Mouse (Mus musculus) limb, embryonic 15.5 days (tissue): ENCODE data around the gene Ptov1. TPM values are rescaled to one million over a fixed set of nuclear protein-coding genes. Genes with fewer than 3 reads are reported as not detected.

Experiments used
- ATAC-seq: fragments of 200-750 bp; cut with Nextera tagmentation; 2 replicates; pipeline ENCODE4 v1.8.0; 2017; ENCODE audit warnings: low read depth, moderate TSS enrichment; ENCODE audit not compliant: insufficient number of reproducible peaks, low FRiP score, low TSS enrichment
- H3K27ac ChIP-seq: fragments of 300-500 bp; sonication (generic); 2 replicates; pipeline ENCODE4 v1.5.1; 2015; ENCODE audit warnings: moderate library complexity, mild to moderate bottlenecking, inconsistent platforms
- H3K27me3 ChIP-seq: fragments of 300-500 bp; sonication (generic); 2 replicates; pipeline ENCODE4 v1.6.1; 2015; ENCODE audit warnings: inconsistent platforms
- H3K36me3 ChIP-seq: fragments of 300-500 bp; sonication (generic); 2 replicates; pipeline ENCODE4 v1.6.1; 2015; ENCODE audit warnings: inconsistent platforms
- H3K4me1 ChIP-seq: fragments of 300-500 bp; sonication (generic); 2 replicates; pipeline ENCODE4 v1.6.1; 2015; ENCODE audit warnings: inconsistent platforms
- H3K4me2 ChIP-seq: fragments of 300-500 bp; sonication (generic); 2 replicates; pipeline ENCODE4 v1.6.1; 2015; ENCODE audit warnings: mild to moderate bottlenecking, inconsistent platforms
- H3K4me3 ChIP-seq: fragments of 300-500 bp; sonication (generic); 2 replicates; pipeline ENCODE4 v1.5.1; 2015; ENCODE audit warnings: mild to moderate bottlenecking, inconsistent platforms
- H3K9ac ChIP-seq: fragments of 300-500 bp; sonication (generic); 2 replicates; pipeline ENCODE4 v1.6.1; 2015; ENCODE audit warnings: inconsistent platforms
- H3K9me3 ChIP-seq: fragments of 300-500 bp; sonication (generic); 2 replicates; pipeline ENCODE4 v1.6.1; 2016; ENCODE audit warnings: inconsistent platforms
- WGBS: fragments of 180-500 bp; shearing (Covaris S2); methylation state at CpG from one replicate; pipeline ENCODE4 v1.1.7; 2015; 5-methylcytosine and 5-hydroxymethylcytosine counted together
- microRNA counts: library from miRNA; unstranded; fragments of <30 nt; microRNA quantifications from one replicate; lab custom pipeline; 2016
- microRNA-seq: library from miRNA; unstranded; fragments of <30 nt; microRNA quantifications from one replicate; pipeline ENCODE4, GENCODE M21; 2016
- polyA plus RNA-seq: library from polyadenylated mRNA; unstranded; fragments of >200 nt; fragmentation: Nextera tagmentation; extraction: Ambion mirVana; gene quantifications from 2 replicates; pipeline ENCODE4 v1.2.1, GENCODE M21; 2015

Ptov1 gene
- polyA plus RNA-seq, 1 experiment from 2014 or later = 373 TPM

DNA sequence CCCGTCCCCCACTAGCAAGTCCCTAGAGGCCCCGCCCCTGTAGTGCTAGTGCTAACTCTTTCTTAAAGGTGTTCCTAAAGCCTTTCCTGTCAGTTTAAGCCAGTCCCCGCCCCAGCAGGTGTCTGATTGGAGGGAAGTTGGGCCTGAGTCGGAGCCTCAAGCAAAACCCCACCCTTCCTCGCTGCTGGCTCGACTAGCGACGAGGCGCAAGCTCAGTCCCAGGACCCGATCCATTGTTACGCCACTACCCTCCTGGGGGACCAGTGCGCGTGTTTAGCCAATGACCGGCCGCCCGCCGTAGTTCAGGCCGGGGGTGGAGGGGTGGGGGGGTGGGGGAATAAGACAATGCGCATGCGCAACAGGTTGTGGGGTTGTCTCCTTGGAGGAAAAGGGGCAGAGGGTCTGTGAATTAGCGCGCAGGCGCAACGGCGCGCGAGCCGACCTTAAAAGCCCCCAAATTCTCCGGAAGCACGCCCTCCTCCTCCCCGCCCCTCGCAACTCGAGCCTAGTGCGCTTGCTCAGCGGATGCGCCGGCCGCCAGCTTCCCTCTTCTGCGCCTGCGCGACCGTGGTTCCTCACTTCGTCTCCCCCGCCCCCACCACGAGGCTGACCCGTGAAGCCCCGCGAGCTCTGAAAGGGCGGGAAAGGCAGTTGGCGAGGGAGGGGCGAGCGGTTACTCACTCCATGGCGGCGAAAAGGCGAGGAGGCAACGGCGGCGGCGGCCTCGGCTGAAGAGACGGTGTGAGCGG is 53.7 kb downstream of the Ptov1 start, which contains the start of the genes Nup62 and Il4i1:
Gene Nup62, plus strand, starts transcription at position 368 of the 749 bp plus-strand sequence.
Gene Il4i1, plus strand, starts transcription at position 667 of the 749 bp plus-strand sequence.
- Histone ChIP-seq H3K4me3 (peak within 1 kb of the TSS; percentile 86), H3K9ac (peak within 1 kb of the TSS; percentile 92), H3K27ac (peak within 1 kb of the TSS; percentile 98), H3K4me1 (peaks cover 44% of the 10 kb centered on the region), H3K9me3 (no peaks in the 10 kb centered on the region), H3K36me3 (peaks cover 25% of the 10 kb centered on the region), H3K4me2 (peak within 1 kb of the TSS; percentile 71), H3K27me3 (no peaks in the 10 kb centered on the region)
- under 1% methylated on average over 57 of the region's 62 CpGs for WGBS
- ATAC-seq = peak; percentile 92

DNA sequence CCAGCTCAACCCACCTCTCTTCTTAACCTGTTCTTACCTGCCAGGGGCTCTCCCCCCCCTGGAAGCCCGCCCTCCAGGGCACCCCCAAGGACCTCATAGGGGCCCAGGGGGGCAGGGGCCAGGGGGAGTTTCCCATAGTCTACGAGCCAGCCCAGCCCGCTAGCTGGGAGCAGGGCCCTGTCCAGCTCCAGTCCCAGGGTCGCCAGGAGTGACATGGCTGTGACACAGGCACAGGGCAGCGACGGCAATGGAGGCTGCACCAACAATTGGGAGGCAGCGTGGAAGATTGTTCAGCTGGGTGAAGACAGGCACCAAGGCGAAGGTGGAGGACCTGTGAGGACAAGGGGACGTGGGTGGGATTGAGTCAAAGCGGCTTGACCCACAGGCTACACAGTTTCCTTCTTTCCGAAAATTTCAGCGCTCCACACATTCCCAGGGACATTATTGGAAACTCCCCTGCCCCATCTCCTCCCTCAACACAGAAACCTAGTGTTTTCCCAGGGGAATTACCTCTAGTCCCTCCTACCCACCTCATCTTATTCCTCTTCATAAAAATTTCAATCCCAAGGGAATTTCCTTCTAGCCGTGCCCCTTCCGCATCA is 54.5 kb downstream of the Ptov1 start:
- Histone ChIP-seq H3K27me3 (no peaks in the 10 kb centered on the region), H3K4me1 (peaks cover 39% of the 10 kb centered on the region), H3K4me2 (peak overlapping the region; percentile 71), H3K9ac (no peak overlapping the region), H3K36me3 (peaks cover 25% of the 10 kb centered on the region), H3K4me3 (peak overlapping the region; percentile 86), H3K9me3 (no peaks in the 10 kb centered on the region), H3K27ac (peak overlapping the region; percentile 98)
- ATAC-seq = no peak
- WGBS = 36% methylated on average over 14 of the region's 14 CpGs

DNA sequence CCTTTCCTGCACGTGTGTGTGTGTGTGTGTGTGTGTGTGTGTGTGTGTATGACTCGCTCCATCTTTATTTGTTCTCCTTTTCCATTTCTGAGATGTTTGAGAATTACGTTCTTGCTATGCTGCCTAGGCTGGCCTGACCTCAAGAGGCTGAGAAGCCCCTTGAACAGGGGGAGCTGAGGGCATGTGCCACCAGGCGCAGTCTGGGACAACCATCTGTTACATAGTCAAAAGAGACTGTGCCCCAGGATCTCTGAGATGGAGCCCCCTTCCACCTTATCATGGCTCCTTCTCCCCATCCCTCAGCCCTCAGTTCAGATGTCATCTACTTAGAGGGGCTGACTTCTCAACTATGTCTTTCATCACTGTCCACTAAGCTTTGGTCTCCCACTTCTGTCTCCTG is 55.2 kb downstream of the Ptov1 start:
- Histone ChIP-seq H3K9ac (no peak overlapping the region), H3K9me3 (no peaks in the 10 kb centered on the region), H3K27me3 (no peaks in the 10 kb centered on the region), H3K4me1 (peaks cover 33% of the 10 kb centered on the region), H3K4me3 (no peak overlapping the region), H3K36me3 (peaks cover 25% of the 10 kb centered on the region), H3K27ac (no peak overlapping the region), H3K4me2 (no peak overlapping the region)
- no peak for ATAC-seq
- WGBS = 99% methylated on average over 4 of the region's 4 CpGs

DNA sequence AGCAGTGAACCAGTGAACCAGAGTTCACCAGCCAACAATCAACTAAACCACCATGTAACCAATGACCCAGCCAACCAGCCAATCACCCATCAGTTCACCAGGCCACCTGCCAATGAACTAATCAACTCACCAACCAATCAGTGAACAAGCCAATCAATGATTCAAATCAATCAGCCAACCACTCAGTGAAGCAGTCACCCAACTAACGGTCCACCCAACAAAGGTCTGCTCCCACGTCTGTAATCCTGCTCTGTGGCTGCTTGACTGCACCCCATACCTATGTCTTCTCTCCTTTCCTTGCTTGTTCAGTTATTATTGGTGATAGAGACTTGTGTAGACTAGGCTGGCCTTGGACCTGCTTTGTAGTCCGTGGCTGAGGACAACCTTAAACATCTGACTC is 55.6 kb downstream of the Ptov1 start:
- Histone ChIP-seq H3K27ac (no peak overlapping the region), H3K9ac (no peak overlapping the region), H3K4me2 (no peak overlapping the region), H3K4me3 (no peak overlapping the region), H3K27me3 (no peaks in the 10 kb centered on the region), H3K36me3 (peaks cover 25% of the 10 kb centered on the region), H3K4me1 (peaks cover 29% of the 10 kb centered on the region), H3K9me3 (no peaks in the 10 kb centered on the region)
- ATAC-seq = no peak
- WGBS = 90% methylated on average over 3 of the region's 3 CpGs

MicroRNAs encoded within 50 kb of the gene (microRNA counts, 519-probe panel; counts per million panel counts)
- microRNA mmu-miR-707 (lab: Ali Mortazavi, UCI) = not detected

Small RNA genes lying within 50 kb of the gene (microRNA-seq; reads per million reads assigned to microRNA genes)
- not detected for gene Mir707

Other genes starting within 250 kb of the Ptov1 start
- 5.4 and 6.4 TPM in 2 replicates for gene Myh14, start 198.9 kb downstream of the Ptov1 start, polyA plus RNA-seq
- not detected in 2 replicates for gene Izumo2, start 161.0 kb downstream of the Ptov1 start, polyA plus RNA-seq
- 30.4 and 30.8 TPM in 2 replicates for gene Vrk3, start 121.4 kb downstream of the Ptov1 start, polyA plus RNA-seq
- 1.7 TPM in 2 replicates for gene Zfp473, start 118.7 kb downstream of the Ptov1 start, polyA plus RNA-seq
- 83.6 and 88.0 TPM in 2 replicates for gene Nup62, start 53.7 kb downstream of the Ptov1 start, polyA plus RNA-seq
- gene Il4i1, start 53.4 kb downstream of the Ptov1 start, polyA plus RNA-seq = 1.0 and 1.6 TPM in 2 replicates
- 5.7 and 6.2 TPM in 2 replicates for gene Atf5, start 53.1 kb downstream of the Ptov1 start, polyA plus RNA-seq
- 118 and 124 TPM in 2 replicates for gene Akt1s1, start 20.8 kb downstream of the Ptov1 start, polyA plus RNA-seq
- 82.6 and 89.6 TPM in 2 replicates for gene Tbc1d17, start 20.7 kb downstream of the Ptov1 start, polyA plus RNA-seq
- 29.7 and 29.8 TPM in 2 replicates for gene Pnkp, start 12.6 kb downstream of the Ptov1 start, polyA plus RNA-seq
- gene Med25, start 22.9 kb upstream of the Ptov1 start, polyA plus RNA-seq = 103 and 109 TPM in 2 replicates
- 22.8 and 24.2 TPM in 2 replicates for gene Fuz, start 26.3 kb upstream of the Ptov1 start, polyA plus RNA-seq
- 68.8 and 71.9 TPM in 2 replicates for gene Ap2a1, start 59.7 kb upstream of the Ptov1 start, polyA plus RNA-seq
- 0.17 TPM in 1 of 2 replicates, not detected in the other for gene Tsks, start 73.4 kb upstream of the Ptov1 start, polyA plus RNA-seq
- gene Cpt1c, start 105.1 kb upstream of the Ptov1 start, polyA plus RNA-seq = 27.9 and 28.3 TPM in 2 replicates
- 408 and 429 TPM in 2 replicates for gene Prmt1, start 116.8 kb upstream of the Ptov1 start, polyA plus RNA-seq
- 101 and 105 TPM in 2 replicates for gene Irf3, start 127.9 kb upstream of the Ptov1 start, polyA plus RNA-seq
- 58.8 and 59.4 TPM in 2 replicates for gene Bcl2l12, start 128.9 kb upstream of the Ptov1 start, polyA plus RNA-seq
- 34.8 TPM in 2 replicates for gene Scaf1, start 146.6 kb upstream of the Ptov1 start, polyA plus RNA-seq
- gene Rras, start 148.2 kb upstream of the Ptov1 start, polyA plus RNA-seq = 44.9 and 49.1 TPM in 2 replicates
- gene Prr12, start 183.1 kb upstream of the Ptov1 start, polyA plus RNA-seq = 9.3 and 11.5 TPM in 2 replicates
- 63.0 and 70.3 TPM in 2 replicates for gene Nosip, start 192.6 kb upstream of the Ptov1 start, polyA plus RNA-seq
- 23.1 and 25.1 TPM in 2 replicates for gene Prrg2, start 192.9 kb upstream of the Ptov1 start, polyA plus RNA-seq
- 653 and 714 TPM in 2 replicates for gene Rcn3, start 222.4 kb upstream of the Ptov1 start, polyA plus RNA-seq
- gene Fcgrt, start 234.1 kb upstream of the Ptov1 start, polyA plus RNA-seq = 99.7 and 121 TPM in 2 replicates